Mouse (Mus musculus): Measurements from ENCODE around the gene Cops4.

DNA sequence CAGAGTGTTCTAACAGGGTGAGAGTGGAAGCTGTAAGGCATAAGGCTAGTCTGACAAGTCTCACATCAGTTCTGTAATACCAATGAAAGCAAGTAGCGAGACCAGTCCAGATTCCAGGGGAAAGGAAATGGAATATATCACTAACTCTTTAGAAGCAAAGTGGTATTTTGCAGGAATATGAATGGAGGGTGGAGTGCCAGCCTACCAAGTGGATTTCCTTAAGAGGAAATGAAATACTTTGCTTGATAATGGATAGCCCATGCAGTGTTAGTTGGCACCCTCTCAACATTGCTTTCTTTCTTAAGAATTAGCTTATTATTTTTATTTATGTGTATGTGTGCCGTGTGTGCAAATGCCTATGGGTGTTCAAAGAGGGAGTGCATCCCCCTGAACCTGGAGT lies 2.1 kb downstream of the Cops4 start:
- TF ChIP-seq CTCF (IDR thresholded peaks at IDR 0.05; ENCODE audit: low read depth, low read length) = no peak
- TF ChIP-seq POLR2A (IDR thresholded peaks at IDR 0.05; ENCODE audit: extremely low read depth, insufficient read depth, low read length) = no peak

Data from liver, adult 2 months (tissue).